Mouse (Mus musculus) intestine, embryonic 14.5 days (tissue): ENCODE results near the gene Sgce. TPM values are rescaled to one million over a fixed set of nuclear protein-coding genes. Genes with fewer than 3 reads are reported as not detected.
A peak's percentile ranks its signal among the peaks of the same experiment; 100 is the strongest.

Source experiments
- ATAC-seq: fragments of 200-750 bp; cut with Nextera tagmentation; replicated peaks from 2 replicates; pipeline ENCODE4 v1.8.0; 2017; ENCODE audit warnings: low read depth, moderate number of reproducible peaks, moderate TSS enrichment, moderate library complexity; ENCODE audit not compliant: low FRiP score, low TSS enrichment
- DNase-seq: peaks from one replicate; pipeline ENCODE4 v3.0.0-alpha.2; 2018; ENCODE audit warnings: low spot score
- H3K27ac ChIP-seq: fragments of 300-500 bp; sonication (generic); 2 replicates; pipeline ENCODE4 v1.5.1; 2014; ENCODE audit warnings: low read depth, mild to moderate bottlenecking, control low read depth
- H3K27me3 ChIP-seq: fragments of 300-500 bp; sonication (generic); replicated peaks from 2 replicates; pipeline ENCODE4 v1.6.1; 2014; ENCODE audit warnings: low read length, control low read depth; ENCODE audit not compliant: control insufficient read depth, insufficient read depth
- H3K36me3 ChIP-seq: fragments of 300-500 bp; sonication (generic); 2 replicates; pipeline ENCODE4 v1.6.1; 2014; ENCODE audit warnings: low read length, control low read depth; ENCODE audit not compliant: control insufficient read depth, insufficient read depth
- H3K4me1 ChIP-seq: fragments of 300-500 bp; sonication (generic); replicated peaks from 2 replicates; pipeline ENCODE4 v1.6.1; 2014; ENCODE audit warnings: low read length, control low read depth, mixed read lengths; ENCODE audit not compliant: control insufficient read depth, insufficient read depth
- H3K4me2 ChIP-seq: fragments of 300-500 bp; sonication (generic); 2 replicates; pipeline ENCODE4 v1.6.1; 2014; ENCODE audit warnings: low read length
- H3K4me3 ChIP-seq: fragments of 300-500 bp; sonication (generic); 2 replicates; pipeline ENCODE4 v1.5.1; 2014; ENCODE audit warnings: low read depth, low read length, control low read depth, mixed read lengths
- H3K9ac ChIP-seq: fragments of 300-500 bp; sonication (generic); 2 replicates; pipeline ENCODE4 v1.6.1; 2014; ENCODE audit warnings: mild to moderate bottlenecking, low read length
- H3K9me3 ChIP-seq: fragments of 300-500 bp; sonication (generic); 2 replicates; pipeline ENCODE4 v1.6.1; 2016; ENCODE audit warnings: low read length, control low read depth; ENCODE audit not compliant: control insufficient read depth
- WGBS: fragments of 180-500 bp; shearing (Covaris S2); extraction: QIAGEN DNeasy Blood & Tissue Kit; methylation state at CpG from one replicate; pipeline ENCODE4 v1.1.7; 2014; 5-methylcytosine and 5-hydroxymethylcytosine counted together
- polyA plus RNA-seq: library from polyadenylated mRNA; unstranded; fragments of >200 nt; fragmentation: Nextera tagmentation; extraction: Ambion mirVana; gene quantifications from 2 replicates; pipeline ENCODE4 v1.2.1, GENCODE M21; 2014

Sgce gene
- polyA plus RNA-seq, 1 experiment from 2014 or later, result 42.2 TPM

DNA sequence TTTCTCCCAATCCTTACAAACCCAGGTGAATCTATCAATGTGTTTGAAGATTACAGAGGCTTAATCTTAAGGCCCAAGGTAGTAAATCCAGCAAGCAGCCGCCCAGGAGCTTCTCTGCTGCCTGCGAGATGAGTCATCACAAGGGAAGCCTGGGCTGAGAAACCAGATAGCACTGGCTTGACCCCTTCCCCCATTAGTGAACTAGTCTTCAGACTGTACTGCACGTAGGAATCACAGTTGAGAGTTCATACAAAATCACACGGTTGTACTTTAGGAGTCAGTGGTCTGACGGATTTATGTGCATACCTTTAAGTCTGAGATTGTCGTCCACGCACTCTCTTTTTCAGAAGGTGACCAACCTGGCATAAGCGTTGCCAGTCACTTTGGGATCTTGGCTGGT lies 13.8 kb downstream of the Sgce start:
- no peaks in the 10 kb centered on the region for H3K36me3 ChIP-seq
- no peaks in the 10 kb centered on the region for H3K27me3 ChIP-seq
- ATAC-seq (peak; percentile 86), DNase-seq (no peak)
- H3K4me1 ChIP-seq, result peaks cover 8% of the 10 kb centered on the region
- WGBS, result 47% methylated on average over 8 of the region's 8 CpGs
- no peak overlapping the region for H3K27ac ChIP-seq
- no peaks in the 10 kb centered on the region for H3K9me3 ChIP-seq
- no peak overlapping the region for H3K4me2 ChIP-seq
- H3K4me3 ChIP-seq, result no peak overlapping the region
- no peak overlapping the region for H3K9ac ChIP-seq

DNA sequence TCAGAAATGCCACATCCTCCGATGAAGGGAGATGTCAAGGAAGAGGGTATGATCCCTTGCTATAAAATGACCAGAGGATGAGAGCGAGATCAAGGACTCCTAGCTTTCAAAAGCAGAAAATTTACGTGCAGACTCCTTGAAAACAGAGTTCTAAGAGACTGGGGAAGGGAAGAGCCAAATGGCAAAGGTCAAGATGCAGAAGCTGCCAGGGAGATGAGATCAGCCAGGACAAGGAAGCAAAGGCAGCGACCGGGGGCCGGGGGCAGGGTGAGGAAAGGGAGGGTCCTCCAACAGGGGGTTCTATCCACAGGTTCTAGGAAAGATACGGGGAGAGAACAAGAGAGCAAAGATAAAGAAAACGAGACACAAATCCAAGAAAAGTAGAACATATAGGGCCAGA lies 15.3 kb downstream of the Sgce start:
- 47% methylated on average over 8 of the region's 8 CpGs for WGBS
- Histone ChIP-seq H3K27me3 (no peaks in the 10 kb centered on the region), H3K4me3 (no peak overlapping the region), H3K36me3 (no peaks in the 10 kb centered on the region), H3K9ac (no peak overlapping the region), H3K4me1 (peaks cover 8% of the 10 kb centered on the region), H3K9me3 (no peaks in the 10 kb centered on the region), H3K27ac (no peak overlapping the region), H3K4me2 (no peak overlapping the region)
- DNase-seq (no peak), ATAC-seq (no peak)

DNA sequence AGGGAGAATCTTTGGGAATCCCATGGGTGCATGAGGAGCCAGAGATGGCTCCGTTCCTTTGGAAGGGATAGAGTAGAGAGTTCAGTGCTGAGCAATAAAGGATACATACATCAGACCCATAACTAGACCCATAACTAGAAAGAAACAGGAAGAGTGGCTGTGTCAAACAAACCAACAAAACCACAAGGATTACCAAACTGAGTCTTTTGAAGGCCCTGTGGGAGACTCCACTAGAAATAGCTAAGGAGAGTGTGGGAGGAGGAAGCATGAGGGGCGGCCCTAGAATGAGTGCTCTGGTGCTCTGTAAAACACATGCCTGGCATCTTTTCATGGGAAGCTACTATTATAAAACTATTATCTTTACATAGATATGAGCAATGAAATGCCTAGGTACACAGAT lies 18.7 kb downstream of the Sgce start:
- WGBS, result 94% methylated on average over 2 of the region's 2 CpGs
- ATAC-seq, result no peak
- no peak overlapping the region for H3K27ac ChIP-seq

DNA sequence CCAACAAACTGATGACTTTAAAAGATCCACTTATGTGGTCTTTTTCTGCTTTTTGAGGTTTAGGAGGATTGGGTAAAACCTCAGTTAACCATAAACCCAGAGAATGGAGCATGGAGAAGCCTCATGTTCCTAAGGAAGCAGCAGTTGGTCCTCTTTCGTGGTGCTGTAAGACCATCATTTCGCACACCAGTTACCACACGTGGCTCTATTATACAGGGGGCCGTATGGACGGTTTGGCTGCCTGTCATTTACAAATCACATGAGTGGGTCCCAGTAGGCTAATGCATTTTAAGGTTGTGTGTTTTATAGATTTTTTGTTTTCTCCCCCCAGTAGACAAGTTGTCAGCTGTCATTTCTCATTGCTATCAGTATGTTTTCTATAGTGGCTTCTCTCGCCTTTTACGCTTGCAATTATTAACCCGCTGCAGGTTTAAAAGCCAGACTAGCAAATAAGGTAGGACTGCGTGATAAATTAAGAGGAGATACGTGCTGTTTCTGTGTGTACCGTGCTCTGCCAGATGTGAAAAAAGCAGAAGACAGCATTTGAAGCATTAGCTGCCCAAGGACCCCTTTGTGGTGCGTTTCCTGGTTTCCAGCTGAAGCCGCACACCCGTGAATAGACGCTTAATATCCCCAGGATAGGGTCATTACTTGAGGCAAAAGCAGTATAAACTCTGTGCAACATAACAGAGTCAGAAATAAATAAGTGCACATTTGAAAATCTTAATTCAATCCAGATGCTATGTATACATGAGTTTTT lies 22.8 kb downstream of the Sgce start:
- 71% methylated on average over 15 of the region's 15 CpGs for WGBS
- H3K4me3 ChIP-seq, result no peak overlapping the region
- DNase-seq (no peak), ATAC-seq (no peak)
- H3K9me3 ChIP-seq, result no peaks in the 10 kb centered on the region
- no peak overlapping the region for H3K4me2 ChIP-seq
- no peaks in the 10 kb centered on the region for H3K27me3 ChIP-seq
- no peaks in the 10 kb centered on the region for H3K36me3 ChIP-seq
- H3K27ac ChIP-seq, result no peak overlapping the region
- no peaks in the 10 kb centered on the region for H3K4me1 ChIP-seq
- no peak overlapping the region for H3K9ac ChIP-seq

More for the DNA sequence above, 18.7 kb downstream of the Sgce start:
- H3K4me3 ChIP-seq, result no peak overlapping the region
- no peaks in the 10 kb centered on the region for H3K27me3 ChIP-seq
- H3K4me2 ChIP-seq, result no peak overlapping the region
- H3K9ac ChIP-seq, result no peak overlapping the region
- DNase-seq, result no peak
- no peaks in the 10 kb centered on the region for H3K9me3 ChIP-seq
- H3K4me1 ChIP-seq, result peaks cover 7% of the 10 kb centered on the region
- H3K36me3 ChIP-seq, result no peaks in the 10 kb centered on the region

DNA sequence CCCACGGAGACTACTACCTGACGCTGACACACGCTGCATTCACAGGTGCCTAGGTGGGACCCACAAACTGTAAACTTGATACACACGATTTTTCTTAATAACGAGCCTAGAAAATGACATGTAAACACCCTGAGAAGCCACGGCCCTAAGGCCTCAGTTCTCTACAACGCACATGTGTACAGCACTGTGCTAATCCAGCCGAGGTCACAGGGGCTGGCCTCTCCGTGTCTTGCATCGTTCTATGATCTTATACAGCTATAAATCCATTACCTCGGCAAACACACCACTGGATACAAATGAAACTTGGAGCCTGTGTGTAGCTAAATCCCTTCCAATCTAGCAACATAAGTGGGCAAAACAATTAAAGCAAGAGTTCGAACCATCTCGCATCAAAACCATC lies 24.3 kb downstream of the Sgce start:
- Histone ChIP-seq H3K36me3 (no peaks in the 10 kb centered on the region), H3K4me3 (no peak overlapping the region), H3K27me3 (no peaks in the 10 kb centered on the region), H3K4me2 (no peak overlapping the region), H3K4me1 (no peaks in the 10 kb centered on the region), H3K9me3 (no peaks in the 10 kb centered on the region), H3K9ac (no peak overlapping the region), H3K27ac (no peak overlapping the region)
- no peak for ATAC-seq
- DNase-seq, result no peak
- 69% methylated on average over 13 of the region's 13 CpGs for WGBS

DNA sequence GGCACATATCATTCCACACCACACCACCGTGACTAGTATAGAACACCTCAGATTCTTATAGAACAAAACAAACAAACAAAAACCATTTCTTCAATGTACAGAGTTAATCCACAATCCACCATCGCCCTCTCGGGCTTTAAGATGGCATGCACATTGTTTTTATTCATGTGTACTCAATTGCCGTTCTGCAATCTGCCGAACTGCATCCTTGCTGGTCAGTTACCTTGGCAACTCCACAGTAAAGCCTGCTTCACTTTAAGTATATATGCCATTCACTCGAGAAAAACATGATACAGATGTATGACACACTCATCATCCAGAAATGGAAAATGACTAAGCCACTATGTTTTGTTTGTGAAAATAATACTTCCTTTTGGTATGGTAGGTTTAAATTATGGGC lies 24.9 kb downstream of the Sgce start:
- ATAC-seq (no peak), DNase-seq (no peak)
- Histone ChIP-seq H3K4me3 (no peak overlapping the region), H3K36me3 (no peaks in the 10 kb centered on the region), H3K27ac (no peak overlapping the region), H3K9ac (no peak overlapping the region), H3K4me1 (no peaks in the 10 kb centered on the region), H3K27me3 (no peaks in the 10 kb centered on the region), H3K4me2 (no peak overlapping the region), H3K9me3 (no peaks in the 10 kb centered on the region)
- WGBS, result 77% methylated on average over 6 of the region's 6 CpGs

DNA sequence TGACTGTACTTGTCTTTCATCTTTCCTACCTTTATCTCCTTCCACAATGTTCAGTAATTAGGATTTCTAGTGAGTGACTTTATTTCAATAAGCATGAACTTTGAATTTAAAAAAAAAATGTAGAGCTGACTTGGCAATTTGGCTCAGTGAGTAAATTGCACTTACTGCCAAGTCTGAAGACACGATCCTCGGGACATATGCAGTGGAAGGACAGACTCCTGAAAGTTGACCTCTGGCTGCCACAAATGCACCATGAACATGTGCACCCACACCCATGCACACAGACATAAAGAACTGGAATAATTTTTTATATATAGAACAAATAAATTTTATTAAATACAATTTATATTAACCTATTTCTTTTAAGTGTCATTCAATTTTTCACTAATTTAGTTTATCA lies 29.7 kb downstream of the Sgce start:
- no peak overlapping the region for H3K27ac ChIP-seq
- ATAC-seq (no peak), DNase-seq (no peak)
- H3K4me2 ChIP-seq, result no peak overlapping the region
- no peaks in the 10 kb centered on the region for H3K27me3 ChIP-seq
- 76% methylated on average over 2 of the region's 2 CpGs for WGBS
- H3K4me3 ChIP-seq, result no peak overlapping the region
- H3K4me1 ChIP-seq, result no peaks in the 10 kb centered on the region
- H3K9ac ChIP-seq, result no peak overlapping the region
- H3K9me3 ChIP-seq, result no peaks in the 10 kb centered on the region
- no peaks in the 10 kb centered on the region for H3K36me3 ChIP-seq

DNA sequence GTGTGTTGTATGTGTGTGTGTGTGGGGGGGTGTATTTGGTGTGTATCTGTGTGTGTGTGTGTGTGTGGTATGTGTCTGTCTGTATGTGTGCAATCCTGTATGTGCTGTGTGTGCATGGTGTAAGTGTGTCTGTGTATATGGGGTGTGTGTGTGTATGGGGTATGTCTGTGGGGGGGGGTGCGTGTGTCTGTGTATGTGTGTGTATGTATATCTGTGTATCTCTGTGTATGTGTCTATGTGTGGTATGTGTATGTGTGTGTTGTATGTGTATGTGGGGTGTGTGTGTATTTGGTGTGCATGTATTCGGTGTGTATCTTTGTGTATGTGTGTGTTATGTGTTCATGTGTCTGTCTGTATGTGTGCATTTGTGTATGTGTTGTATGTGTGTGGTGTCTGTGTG lies 30.8 kb downstream of the Sgce start:
- no peaks in the 10 kb centered on the region for H3K4me1 ChIP-seq
- ATAC-seq, result no peak
- no peak for DNase-seq
- H3K27ac ChIP-seq, result no peak overlapping the region
- H3K9me3 ChIP-seq, result no peaks in the 10 kb centered on the region
- no peaks in the 10 kb centered on the region for H3K27me3 ChIP-seq
- WGBS, result 94% methylated on average over 2 of the region's 2 CpGs
- H3K4me3 ChIP-seq, result no peak overlapping the region
- H3K4me2 ChIP-seq, result no peak overlapping the region
- H3K36me3 ChIP-seq, result no peaks in the 10 kb centered on the region
- H3K9ac ChIP-seq, result no peak overlapping the region

DNA sequence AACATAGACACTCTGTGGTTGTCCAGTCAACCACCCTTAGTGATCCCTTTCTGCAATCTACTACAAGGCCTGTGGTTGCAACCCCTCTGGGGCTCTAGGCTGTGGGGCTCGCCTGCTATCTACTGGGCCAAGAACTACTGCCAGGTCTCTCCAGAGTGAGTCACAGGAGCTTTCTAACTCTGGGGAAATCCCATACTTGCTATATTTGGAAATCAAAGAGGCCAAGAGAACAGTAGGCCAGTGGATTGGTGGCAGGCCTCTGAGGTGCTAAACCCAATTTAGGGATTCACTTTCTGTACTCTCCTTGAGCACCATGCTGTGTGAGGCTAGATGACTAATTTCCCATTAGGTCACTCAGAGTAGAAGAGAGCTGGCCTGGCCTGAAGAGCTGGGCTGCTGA lies 38.0 kb downstream of the Sgce start:
- DNase-seq (no peak), ATAC-seq (no peak)
- H3K4me3 ChIP-seq, result no peak overlapping the region
- H3K4me1 ChIP-seq, result no peaks in the 10 kb centered on the region
- peaks cover 4% of the 10 kb centered on the region; the same call in 1 of the 2 replicates for H3K36me3 ChIP-seq
- no peak overlapping the region for H3K9ac ChIP-seq
- H3K27ac ChIP-seq, result no peak overlapping the region
- H3K9me3 ChIP-seq, result no peaks in the 10 kb centered on the region
- no peaks in the 10 kb centered on the region for H3K27me3 ChIP-seq
- no peak overlapping the region for H3K4me2 ChIP-seq
- 90% methylated on average over 1 of the region's 1 CpGs for WGBS
